Mouse (Mus musculus) hindbrain, embryonic 14.5 days (tissue): ENCODE measurements at regions not wholly inside any gene's neighbourhood (a gene's known extent, or its start where the extent isn't known, plus 50 kb on each side); places are given as distances from the start of the nearest gene placed in this dataset.
A peak's percentile ranks its signal among the peaks of the same experiment; 100 is the strongest.

Source experiments
- ATAC-seq: fragments of 200-750 bp; cut with Nextera tagmentation; 2 replicates; pipeline ENCODE4 v1.8.0; 2017; ENCODE audit warnings: moderate number of reproducible peaks, mild to moderate bottlenecking, moderate TSS enrichment, moderate library complexity; ENCODE audit not compliant: low FRiP score
- DNase-seq: peaks from one replicate; pipeline ENCODE4 v3.0.0-alpha.2; 2015; ENCODE audit warnings: low spot score
- H3K27ac ChIP-seq: fragments of 300-500 bp; sonication (generic); 2 replicates; pipeline ENCODE4 v1.5.1; 2014; ENCODE audit warnings: mild to moderate bottlenecking, moderate library complexity
- H3K27me3 ChIP-seq: fragments of 300-500 bp; sonication (generic); 2 replicates; pipeline ENCODE4 v1.6.1; 2014; ENCODE audit warnings: mild to moderate bottlenecking, low read length, mixed read lengths; ENCODE audit not compliant: control insufficient read depth, insufficient read depth
- H3K36me3 ChIP-seq: fragments of 300-500 bp; sonication (generic); replicated peaks from 2 replicates; pipeline ENCODE4 v1.6.1; 2014; ENCODE audit not compliant: control insufficient read depth, insufficient read depth
- H3K4me1 ChIP-seq: fragments of 300-500 bp; sonication (generic); replicated peaks from 2 replicates; pipeline ENCODE4 v1.6.1; 2014; ENCODE audit warnings: antibody characterized with exemption, low read length, mixed read lengths; ENCODE audit not compliant: control insufficient read depth, insufficient read depth
- H3K4me2 ChIP-seq: fragments of 300-500 bp; sonication (generic); replicated peaks from 2 replicates; pipeline ENCODE4 v1.6.1; 2014; ENCODE audit warnings: mild to moderate bottlenecking, moderate library complexity
- H3K4me3 ChIP-seq: fragments of 300-500 bp; sonication (generic); replicated peaks from 2 replicates; pipeline ENCODE4 v1.5.1; 2014; ENCODE audit warnings: mild to moderate bottlenecking, low read length
- H3K9ac ChIP-seq: fragments of 300-500 bp; sonication (generic); 2 replicates; pipeline ENCODE4 v1.6.1; 2014
- H3K9me3 ChIP-seq: fragments of 300-500 bp; sonication (generic); 2 replicates; pipeline ENCODE4 v1.6.1; 2016; ENCODE audit warnings: low read length; ENCODE audit not compliant: control insufficient read depth
- WGBS: fragments of 180-500 bp; shearing (Covaris S2); extraction: QIAGEN DNeasy Blood & Tissue Kit; methylation state at CpG from one replicate; pipeline ENCODE4 v1.1.7; 2014; 5-methylcytosine and 5-hydroxymethylcytosine counted together

GRCm38 (mm10) chr8:89582566-89582965, 538.6 kb upstream of the Sall1 start:
- H3K4me1 ChIP-seq = no peaks in the 10 kb centered on the region
- DNase-seq = no peak
- H3K36me3 ChIP-seq = no peaks in the 10 kb centered on the region
- H3K9me3 ChIP-seq = no peaks in the 10 kb centered on the region
- no peak overlapping the region for H3K9ac ChIP-seq
- H3K4me2 ChIP-seq = no peak overlapping the region
- H3K27ac ChIP-seq = no peak overlapping the region
- no peak for ATAC-seq
- H3K27me3 ChIP-seq = 0 out of 2 replicates have a peak, but pooled peaks cover 2% of the 10 kb centered on the region
- H3K4me3 ChIP-seq = no peak overlapping the region

GRCm38 (mm10) chr8:89571816-89572215, 527.9 kb upstream of the Sall1 start:
- ATAC-seq (peak; percentile 64; the same call in 1 of the 2 replicates), DNase-seq (peak; percentile 96)
- Histone ChIP-seq H3K4me2 (peak overlapping the region; percentile 26; the same call in 1 of the 2 replicates), H3K36me3 (no peaks in the 10 kb centered on the region), H3K4me1 (peaks cover 15% of the 10 kb centered on the region), H3K4me3 (no peak overlapping the region), H3K27me3 (peaks cover 17% of the 10 kb centered on the region; the same call in 1 of the 2 replicates), H3K9ac (no peak overlapping the region), H3K9me3 (no peaks in the 10 kb centered on the region), H3K27ac (no peak overlapping the region)
- 2% methylated on average over 13 of the region's 13 CpGs for WGBS

GRCm38 (mm10) chr8:89570639-89571325, 526.8 kb upstream of the Sall1 start:
- H3K9me3 ChIP-seq = no peaks in the 10 kb centered on the region
- H3K4me3 ChIP-seq = no peak overlapping the region
- no peak for ATAC-seq
- H3K4me1 ChIP-seq = peaks cover 15% of the 10 kb centered on the region
- WGBS = 30% methylated on average over 10 of the region's 10 CpGs
- no peak overlapping the region for H3K9ac ChIP-seq
- H3K27ac ChIP-seq = no peak overlapping the region
- no peak overlapping the region for H3K4me2 ChIP-seq
- DNase-seq = no peak
- peaks cover 14% of the 10 kb centered on the region; the same call in 1 of the 2 replicates for H3K27me3 ChIP-seq
- H3K36me3 ChIP-seq = no peaks in the 10 kb centered on the region

GRCm38 (mm10) chr8:89569406-89569805, 525.4 kb upstream of the Sall1 start:
- Histone ChIP-seq H3K36me3 (no peaks in the 10 kb centered on the region), H3K9ac (no peak overlapping the region), H3K4me2 (0 out of 2 replicates have a peak overlapping the region, but pooled peaks have one; percentile 8), H3K4me1 (peaks cover 15% of the 10 kb centered on the region), H3K27ac (no peak overlapping the region), H3K4me3 (no peak overlapping the region), H3K27me3 (peaks cover 14% of the 10 kb centered on the region; the same call in 1 of the 2 replicates), H3K9me3 (no peaks in the 10 kb centered on the region)
- DNase-seq = no peak
- ATAC-seq = no peak
- 28% methylated on average over 9 of the region's 9 CpGs for WGBS

GRCm38 (mm10) chr8:89568641-89569040, 524.7 kb upstream of the Sall1 start:
- ATAC-seq = no peak
- H3K9ac ChIP-seq = no peak overlapping the region
- peaks cover 15% of the 10 kb centered on the region for H3K4me1 ChIP-seq
- DNase-seq = no peak
- no peaks in the 10 kb centered on the region for H3K9me3 ChIP-seq
- no peak overlapping the region for H3K4me3 ChIP-seq
- no peak overlapping the region for H3K4me2 ChIP-seq
- no peaks in the 10 kb centered on the region for H3K36me3 ChIP-seq
- 43% methylated on average over 7 of the region's 7 CpGs for WGBS
- H3K27ac ChIP-seq = no peak overlapping the region
- peaks cover 10% of the 10 kb centered on the region; the same call in 1 of the 2 replicates for H3K27me3 ChIP-seq

DNA sequence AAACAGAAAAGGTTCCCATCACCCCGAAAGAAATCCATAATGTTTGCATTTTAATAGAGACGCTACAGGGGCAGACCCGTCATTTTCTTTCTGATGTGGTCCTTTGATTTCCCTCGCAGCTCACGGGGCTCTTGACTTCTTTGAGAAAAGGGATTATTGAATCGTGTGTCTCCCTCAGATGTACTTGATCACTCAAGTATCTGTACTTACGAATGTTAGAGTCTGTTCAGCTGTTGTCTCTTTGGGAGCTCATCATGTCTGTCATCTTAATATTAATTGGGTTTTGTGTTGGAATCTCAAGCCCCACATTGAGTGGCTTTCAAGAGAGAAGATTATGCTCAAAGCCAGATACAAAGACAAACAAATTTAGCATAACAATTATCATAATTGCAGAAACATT, 523.0 kb upstream of the Sall1 start:
- H3K4me1 ChIP-seq = peaks cover 15% of the 10 kb centered on the region
- ATAC-seq (no peak), DNase-seq (no peak)
- H3K27ac ChIP-seq = no peak overlapping the region
- peaks cover under 1% of the 10 kb centered on the region; the same call in 1 of the 2 replicates for H3K27me3 ChIP-seq
- no peak overlapping the region for H3K9ac ChIP-seq
- H3K36me3 ChIP-seq = no peaks in the 10 kb centered on the region
- H3K4me3 ChIP-seq = no peak overlapping the region
- 55% methylated on average over 7 of the region's 7 CpGs for WGBS
- H3K4me2 ChIP-seq = no peak overlapping the region
- H3K9me3 ChIP-seq = no peaks in the 10 kb centered on the region

GRCm38 (mm10) chr8:89566461-89566860, 522.5 kb upstream of the Sall1 start:
- no peak for ATAC-seq
- H3K4me1 ChIP-seq = peaks cover 15% of the 10 kb centered on the region

DNA sequence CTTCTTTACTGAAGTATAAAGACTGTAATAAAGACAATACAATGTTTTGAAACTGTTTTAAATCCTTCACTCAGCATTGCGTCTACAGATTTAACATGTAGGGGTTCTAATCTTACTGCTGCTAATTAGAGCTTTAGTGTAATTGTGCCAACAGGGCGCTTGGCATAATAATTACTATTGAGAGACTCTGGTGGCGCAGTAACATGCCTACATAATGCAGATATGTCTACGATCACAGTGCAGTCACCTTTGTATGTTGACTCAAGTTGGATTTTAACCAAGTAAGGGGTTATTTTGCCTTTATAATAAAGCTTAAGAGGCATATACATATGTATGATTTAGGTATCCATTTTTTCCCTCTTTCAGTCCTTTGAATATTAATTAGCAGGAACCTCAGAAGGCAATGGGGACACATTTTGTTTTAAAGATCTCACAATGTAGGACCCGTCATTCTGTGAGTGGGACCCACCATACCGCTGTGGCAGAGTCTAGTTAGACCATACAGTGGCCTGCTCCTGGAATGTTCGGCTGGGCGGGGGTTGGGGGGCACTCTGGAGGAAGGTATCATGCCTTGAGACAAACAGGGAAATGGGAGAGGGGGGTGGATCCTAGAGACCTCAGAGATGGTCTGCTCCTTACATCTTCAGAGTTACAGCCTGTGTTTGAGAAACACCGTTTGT, 521.3 kb upstream of the Sall1 start:
- H3K27ac ChIP-seq = no peak overlapping the region
- H3K4me2 ChIP-seq = no peak overlapping the region
- no peak for ATAC-seq
- H3K4me1 ChIP-seq = peaks cover 15% of the 10 kb centered on the region
- no peaks in the 10 kb centered on the region for H3K36me3 ChIP-seq
- DNase-seq = no peak
- H3K9ac ChIP-seq = no peak overlapping the region
- no peaks in the 10 kb centered on the region; the same call in 1 of the 2 replicates for H3K27me3 ChIP-seq
- H3K4me3 ChIP-seq = no peak overlapping the region
- WGBS = 78% methylated on average over 9 of the region's 9 CpGs
- no peaks in the 10 kb centered on the region for H3K9me3 ChIP-seq

More at GRCm38 (mm10) chr8:89566461-89566860, 522.5 kb upstream of the Sall1 start:
- no peak for DNase-seq
- Histone ChIP-seq H3K36me3 (no peaks in the 10 kb centered on the region), H3K9ac (no peak overlapping the region), H3K27me3 (no peaks in the 10 kb centered on the region; the same call in 1 of the 2 replicates), H3K4me3 (no peak overlapping the region), H3K4me2 (no peak overlapping the region), H3K27ac (no peak overlapping the region), H3K9me3 (no peaks in the 10 kb centered on the region)
- 62% methylated on average over 4 of the region's 4 CpGs for WGBS

DNA sequence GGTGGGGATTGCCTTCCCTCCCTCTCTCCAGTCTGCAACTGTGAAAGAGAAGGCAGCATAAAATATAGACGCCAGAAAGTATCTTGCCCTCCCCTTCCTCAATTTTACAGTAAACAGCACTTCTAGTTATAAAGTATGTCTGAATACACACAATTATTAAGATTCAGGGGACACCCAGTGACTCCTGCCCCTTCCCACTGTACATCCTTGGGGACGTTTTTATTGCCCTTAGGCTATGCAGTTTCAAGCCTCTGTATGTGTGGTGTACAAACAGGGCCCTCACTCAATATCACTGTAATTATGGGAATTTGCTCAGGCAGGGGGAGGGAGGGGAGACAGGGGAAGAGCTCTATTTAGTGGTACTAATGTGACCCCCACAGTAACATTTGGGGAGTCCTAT, 519.6 kb upstream of the Sall1 start:
- H3K4me1 ChIP-seq = 0 out of 2 replicates have a peak, but pooled peaks cover 2% of the 10 kb centered on the region
- ATAC-seq = no peak
- no peak overlapping the region for H3K9ac ChIP-seq
- WGBS = 54% methylated on average over 2 of the region's 2 CpGs
- H3K36me3 ChIP-seq = no peaks in the 10 kb centered on the region
- no peak overlapping the region for H3K4me3 ChIP-seq
- H3K27ac ChIP-seq = no peak overlapping the region
- no peaks in the 10 kb centered on the region for H3K9me3 ChIP-seq
- DNase-seq = no peak
- no peak overlapping the region for H3K4me2 ChIP-seq
- no peaks in the 10 kb centered on the region; the same call in 1 of the 2 replicates for H3K27me3 ChIP-seq
